Mouse (Mus musculus): ENCODE data around the gene Tsc22d1. TPM values are rescaled to one million over a fixed set of nuclear protein-coding genes. Genes with fewer than 3 reads are reported as not detected.

The Tsc22d1 gene
- total RNA-seq, 2 experiments from 2014 or later: 389 to 414 TPM

- DNase-seq: no peak
These were observed 103.5 kb downstream of the Tsc22d1 start for GRCm38 (mm10) chr14:76518217-76518616.

- DNase-seq: no peak
These were observed 105.8 kb downstream of the Tsc22d1 start for GRCm38 (mm10) chr14:76520606-76521005.

GRCm38 (mm10) chr14:76521308-76521707, 106.5 kb downstream of the Tsc22d1 start:
- no peak for DNase-seq

GRCm38 (mm10) chr14:76523344-76523743, 108.6 kb downstream of the Tsc22d1 start:
- DNase-seq: no peak

- DNase-seq: peak; percentile 45 to 56
These were observed 111.7 kb downstream of the Tsc22d1 start for GRCm38 (mm10) chr14:76526467-76526866.

- peak; percentile 32 to 67 for DNase-seq
These were observed 112.4 kb downstream of the Tsc22d1 start for GRCm38 (mm10) chr14:76527030-76527719.

- DNase-seq: no peak
These were observed 113.1 kb downstream of the Tsc22d1 start for GRCm38 (mm10) chr14:76527758-76528313.

- peak; percentile 52 to 66 for DNase-seq
These were observed 113.9 kb downstream of the Tsc22d1 start for GRCm38 (mm10) chr14:76528641-76529040.

- DNase-seq: no peak
These were observed 116.4 kb downstream of the Tsc22d1 start for GRCm38 (mm10) chr14:76531027-76531660.

- no peak for DNase-seq
These were observed 117.8 kb downstream of the Tsc22d1 start for GRCm38 (mm10) chr14:76532257-76533169.

- no peak for DNase-seq
These were observed 118.5 kb downstream of the Tsc22d1 start for GRCm38 (mm10) chr14:76533170-76533815.

GRCm38 (mm10) chr14:76535096-76535495, 120.3 kb downstream of the Tsc22d1 start:
- DNase-seq: no peak

- no peak for DNase-seq
These were observed 122.2 kb downstream of the Tsc22d1 start for GRCm38 (mm10) chr14:76536921-76537320.

GRCm38 (mm10) chr14:76540005-76540670, 125.4 kb downstream of the Tsc22d1 start:
- no peak for DNase-seq

- DNase-seq: no peak
These were observed 126.6 kb downstream of the Tsc22d1 start for GRCm38 (mm10) chr14:76541341-76541740.

- no peak for DNase-seq
These were observed 129.4 kb downstream of the Tsc22d1 start for GRCm38 (mm10) chr14:76544136-76544535.

- no peak for DNase-seq
These were observed 140.7 kb downstream of the Tsc22d1 start for GRCm38 (mm10) chr14:76555263-76556030.

- peak; percentile 61 to 73 for DNase-seq
These were observed 141.5 kb downstream of the Tsc22d1 start for GRCm38 (mm10) chr14:76556031-76556851.

- no peak for DNase-seq
These were observed 142.1 kb downstream of the Tsc22d1 start, which contains the start of gene Serp2 for GRCm38 (mm10) chr14:76556852-76557208. Gene Serp2 (minus strand): TSS chr14:76556889.
